Mouse (Mus musculus) forebrain, postnatal 0 days (tissue): ENCODE results near the gene Trappc10. TPM values are rescaled to one million over a fixed set of nuclear protein-coding genes. Genes with fewer than 3 reads are reported as not detected.
A peak's percentile ranks its signal among the peaks of the same experiment; 100 is the strongest.

ENCODE experiments used
- ATAC-seq: fragments of 200-750 bp; cut with Nextera tagmentation; 2 replicates; pipeline ENCODE4 v1.8.0; 2017; ENCODE audit warnings: mild to moderate bottlenecking, moderate library complexity
- DNase-seq: peaks from one replicate; pipeline ENCODE4 v3.0.0-alpha.2; 2015
- H3K27ac ChIP-seq: fragments of 300-500 bp; sonication (generic); 2 replicates; pipeline ENCODE4 v1.5.1; 2014; ENCODE audit warnings: low read depth, mild to moderate bottlenecking, antibody characterized with exemption, low read length, moderate library complexity, mixed read lengths
- H3K27me3 ChIP-seq: fragments of 300-500 bp; sonication (generic); 2 replicates; pipeline ENCODE4 v1.6.1; 2014; ENCODE audit warnings: mild to moderate bottlenecking, low read length, mixed read lengths; ENCODE audit not compliant: insufficient read depth
- H3K36me3 ChIP-seq: fragments of 300-500 bp; sonication (generic); 2 replicates; pipeline ENCODE4 v1.6.1; 2014; ENCODE audit warnings: mild to moderate bottlenecking, moderate library complexity; ENCODE audit not compliant: insufficient read depth
- H3K4me1 ChIP-seq: fragments of 300-500 bp; sonication (generic); 2 replicates; pipeline ENCODE4 v1.6.1; 2014; ENCODE audit warnings: antibody characterized with exemption; ENCODE audit not compliant: insufficient read depth
- H3K4me2 ChIP-seq: fragments of 300-500 bp; sonication (generic); 2 replicates; pipeline ENCODE4 v1.6.1; 2014; ENCODE audit warnings: low read depth, mild to moderate bottlenecking, moderate library complexity
- H3K4me3 ChIP-seq: fragments of 300-500 bp; sonication (generic); 2 replicates; pipeline ENCODE4 v1.5.1; 2014; ENCODE audit warnings: low read depth, low read length, mixed read lengths
- H3K9ac ChIP-seq: fragments of 300-500 bp; sonication (generic); 2 replicates; pipeline ENCODE4 v1.6.1; 2014; ENCODE audit warnings: mild to moderate bottlenecking
- H3K9me3 ChIP-seq: fragments of 300-500 bp; sonication (generic); 2 replicates; pipeline ENCODE4 v1.6.1; 2016; ENCODE audit warnings: low read length
- CTCF ChIP-seq: sonication (generic); IDR thresholded peaks from 2 replicates; pipeline ENCODE4 v1.5.1; 2016; ENCODE audit warnings: antibody characterized with exemption, control low read depth, low read depth
- WGBS: fragments of 180-500 bp; shearing (Covaris S2); extraction: QIAGEN DNeasy Blood & Tissue Kit; methylation state at CpG from one replicate; pipeline ENCODE4 v1.1.7; 2014; 5-methylcytosine and 5-hydroxymethylcytosine counted together
- polyA plus RNA-seq: library from polyadenylated mRNA; unstranded; fragments of >200 nt; fragmentation: Nextera tagmentation; extraction: Ambion mirVana; gene quantifications from 2 replicates; pipeline ENCODE4 v1.2.1, GENCODE M21; 2015
- total RNA-seq: library from RNA; depleted of rRNA; stranded (reverse); fragments of >200 nt; gene quantifications from 2 replicates; pipeline ENCODE4 v1.2.3, GENCODE M21; 2014

Gene Trappc10
- total and polyA plus RNA-seq, 2 experiments from 2014 or later: 31.6 to 95.2 TPM

GRCm38 (mm10) chr10:78244058-78244437 is 393 bp downstream of the Trappc10 start:
- H3K27me3 ChIP-seq: no peaks in the 10 kb centered on the region
- WGBS: 2% methylated on average over 32 of the region's 33 CpGs
- H3K4me2 ChIP-seq: peak overlapping the region; percentile 95
- H3K36me3 ChIP-seq: peaks cover 3% of the 10 kb centered on the region; the same call in 1 of the 2 replicates
- TF ChIP-seq CTCF: no peak
- DNase-seq (no peak), ATAC-seq (peak; percentile 21; the same call in 1 of the 2 replicates)
- H3K4me1 ChIP-seq: 0 out of 2 replicates have a peak, but pooled peaks cover 7% of the 10 kb centered on the region
- peak overlapping the region; percentile 80 for H3K4me3 ChIP-seq
- no peaks in the 10 kb centered on the region for H3K9me3 ChIP-seq
- peak overlapping the region; percentile 88 for H3K27ac ChIP-seq
- H3K9ac ChIP-seq: peak overlapping the region; percentile 89

- Histone ChIP-seq H3K4me3 (no peak overlapping the region), H3K9ac (no peak overlapping the region), H3K27me3 (no peaks in the 10 kb centered on the region), H3K4me1 (0 out of 2 replicates have a peak, but pooled peaks cover 6% of the 10 kb centered on the region), H3K27ac (no peak overlapping the region), H3K36me3 (peaks cover 3% of the 10 kb centered on the region; the same call in 1 of the 2 replicates), H3K4me2 (no peak overlapping the region), H3K9me3 (no peaks in the 10 kb centered on the region)
- ATAC-seq: no peak
- DNase-seq: no peak
- TF ChIP-seq CTCF: no peak
- WGBS: 83% methylated on average over 6 of the region's 6 CpGs
Observed at GRCm38 (mm10) chr10:78238926-78239325, 5.5 kb downstream of the Trappc10 start.

GRCm38 (mm10) chr10:78238297-78238696 is 6.1 kb downstream of the Trappc10 start:
- WGBS: 92% methylated on average over 5 of the region's 5 CpGs
- no peak overlapping the region for H3K4me3 ChIP-seq

GRCm38 (mm10) chr10:78237809-78238208 is 6.6 kb downstream of the Trappc10 start:
- no peak for ATAC-seq
- no peaks in the 10 kb centered on the region for H3K9me3 ChIP-seq
- no peak overlapping the region for H3K9ac ChIP-seq
- no peak overlapping the region for H3K4me2 ChIP-seq
- H3K27ac ChIP-seq: no peak overlapping the region
- DNase-seq: no peak
- 89% methylated on average over 6 of the region's 6 CpGs for WGBS
- no peaks in the 10 kb centered on the region for H3K27me3 ChIP-seq
- no peak overlapping the region for H3K4me3 ChIP-seq
- H3K36me3 ChIP-seq: peaks cover 3% of the 10 kb centered on the region; the same call in 1 of the 2 replicates
- H3K4me1 ChIP-seq: no peaks in the 10 kb centered on the region
- no peak for TF ChIP-seq CTCF

More at GRCm38 (mm10) chr10:78238297-78238696, 6.1 kb downstream of the Trappc10 start:
- Histone ChIP-seq H3K9ac (no peak overlapping the region), H3K36me3 (peaks cover 3% of the 10 kb centered on the region; the same call in 1 of the 2 replicates), H3K9me3 (no peaks in the 10 kb centered on the region), H3K27me3 (no peaks in the 10 kb centered on the region), H3K4me1 (no peaks in the 10 kb centered on the region), H3K4me2 (no peak overlapping the region), H3K27ac (no peak overlapping the region)
- DNase-seq (no peak), ATAC-seq (no peak)
- TF ChIP-seq CTCF: no peak

GRCm38 (mm10) chr10:78236885-78237629 is 7.4 kb downstream of the Trappc10 start:
- 78% methylated on average over 8 of the region's 8 CpGs for WGBS
- H3K9ac ChIP-seq: no peak overlapping the region
- H3K4me3 ChIP-seq: no peak overlapping the region
- H3K4me2 ChIP-seq: no peak overlapping the region
- peak; percentile 63 for ATAC-seq
- no peaks in the 10 kb centered on the region for H3K27me3 ChIP-seq
- H3K36me3 ChIP-seq: peaks cover 3% of the 10 kb centered on the region; the same call in 1 of the 2 replicates
- H3K27ac ChIP-seq: no peak overlapping the region
- H3K4me1 ChIP-seq: no peaks in the 10 kb centered on the region
- no peak for TF ChIP-seq CTCF
- no peaks in the 10 kb centered on the region for H3K9me3 ChIP-seq
- DNase-seq: peak; percentile 17

GRCm38 (mm10) chr10:78233756-78234155 is 10.7 kb downstream of the Trappc10 start:
- WGBS: 83% methylated on average over 6 of the region's 6 CpGs
- H3K36me3 ChIP-seq: peaks cover 17% of the 10 kb centered on the region; the same call in 1 of the 2 replicates
- H3K9ac ChIP-seq: no peak overlapping the region
- no peak overlapping the region for H3K27ac ChIP-seq
- H3K4me3 ChIP-seq: no peak overlapping the region
- H3K4me1 ChIP-seq: no peaks in the 10 kb centered on the region
- no peak overlapping the region for H3K4me2 ChIP-seq
- H3K9me3 ChIP-seq: no peaks in the 10 kb centered on the region
- ATAC-seq (no peak), DNase-seq (no peak)
- TF ChIP-seq CTCF: no peak
- H3K27me3 ChIP-seq: no peaks in the 10 kb centered on the region

GRCm38 (mm10) chr10:78233161-78233560 is 11.3 kb downstream of the Trappc10 start:
- H3K4me3 ChIP-seq: no peak overlapping the region
- no peak overlapping the region for H3K4me2 ChIP-seq
- H3K9me3 ChIP-seq: no peaks in the 10 kb centered on the region
- H3K27me3 ChIP-seq: no peaks in the 10 kb centered on the region
- DNase-seq: no peak
- H3K27ac ChIP-seq: no peak overlapping the region
- no peak for TF ChIP-seq CTCF
- no peaks in the 10 kb centered on the region for H3K4me1 ChIP-seq
- 92% methylated on average over 5 of the region's 5 CpGs for WGBS
- H3K9ac ChIP-seq: no peak overlapping the region
- peaks cover 22% of the 10 kb centered on the region for H3K36me3 ChIP-seq
- ATAC-seq: no peak
